Mouse (Mus musculus): ENCODE measurements at regions not wholly inside any gene's neighbourhood (a gene's known extent, or its start where the extent isn't known, plus 50 kb on each side); places are given as distances from the start of the nearest gene placed in this dataset.
"Not testable (repeated sequence)": the region's sequence is repeated elsewhere in the genome, so short reads cannot be mapped to it uniquely, and the experiment has no call there.

DNA sequence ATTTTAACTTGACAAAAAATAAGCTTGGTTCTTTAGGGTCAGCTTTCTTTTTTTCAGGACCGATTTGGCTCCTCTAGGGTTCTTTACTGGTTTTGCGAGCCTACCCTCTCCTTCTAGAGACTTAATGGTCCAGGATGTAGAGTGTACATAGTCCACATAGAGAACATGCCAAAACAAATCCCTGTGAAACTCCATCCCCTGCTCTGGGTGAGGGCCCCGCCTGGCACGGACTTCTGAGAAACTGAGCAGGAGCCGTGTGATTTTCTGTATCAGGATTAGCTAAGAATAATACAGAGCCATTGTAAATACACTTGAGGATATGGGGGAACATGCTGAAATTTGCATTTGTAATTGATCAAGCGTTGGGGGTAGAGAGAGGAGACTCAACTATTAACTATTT is 118.2 kb upstream of the Teddm2 start:
- no peak for DNase-seq

DNA sequence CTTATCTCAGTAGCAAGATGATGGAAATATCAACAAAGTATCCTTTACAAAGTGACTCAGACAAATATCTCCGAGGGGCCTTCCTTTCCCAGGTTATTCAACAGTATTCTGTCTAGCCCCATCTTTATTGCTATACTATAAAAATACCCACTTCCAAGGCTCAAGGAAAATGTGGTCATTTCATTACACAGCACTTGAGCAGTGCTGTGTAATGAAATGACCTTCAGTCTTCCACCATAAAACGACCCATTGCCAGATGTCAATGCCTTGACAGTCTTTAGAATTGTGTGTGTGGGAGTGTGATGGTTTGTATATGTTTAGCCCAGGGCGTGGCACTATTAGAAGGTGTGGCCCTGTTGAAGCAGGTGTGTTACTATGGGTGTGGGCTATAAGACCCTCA is 124.3 kb upstream of the Teddm2 start:
- no peak for DNase-seq

DNA sequence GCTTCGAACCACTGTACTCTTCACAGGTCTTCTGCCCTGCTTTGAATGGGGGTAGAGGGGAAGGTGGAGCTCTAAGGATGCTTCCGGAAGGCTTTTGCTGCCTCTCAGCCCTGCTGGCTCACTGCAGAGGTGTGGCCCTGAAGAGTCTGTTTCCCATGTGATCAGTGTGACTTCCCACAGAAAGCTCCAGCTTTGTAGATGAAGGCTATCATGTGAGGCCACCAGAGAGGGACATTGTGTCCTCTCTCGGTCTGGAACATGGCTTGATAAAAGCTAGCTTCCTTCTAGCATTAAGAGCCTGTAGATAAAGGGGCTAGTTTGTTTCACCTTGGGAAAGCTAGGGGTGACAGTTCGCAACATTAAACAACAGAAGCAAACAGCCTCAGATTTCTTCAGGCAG is 127.3 kb upstream of the Teddm2 start:
- no peak for DNase-seq

DNA sequence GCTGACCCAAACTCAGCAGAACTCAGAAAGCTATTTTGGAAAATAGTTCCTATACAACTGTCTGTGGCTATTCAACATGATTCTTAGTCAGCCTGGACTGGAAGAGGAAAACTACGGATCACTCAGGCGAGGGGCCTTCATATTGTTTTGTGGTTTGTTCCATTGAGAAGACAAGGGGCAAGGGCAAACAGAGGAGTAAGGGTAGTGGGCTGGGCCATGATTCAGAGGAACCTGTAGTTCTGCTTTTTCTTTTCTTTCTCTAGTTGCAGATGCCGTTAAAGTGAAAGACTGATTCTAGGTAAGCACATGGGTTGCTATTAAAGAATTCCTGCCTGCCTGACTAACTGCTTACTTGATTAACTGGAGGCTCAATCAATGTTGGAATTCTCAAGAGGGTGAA is 129.8 kb upstream of the Teddm2 start:
- no peak for DNase-seq

DNA sequence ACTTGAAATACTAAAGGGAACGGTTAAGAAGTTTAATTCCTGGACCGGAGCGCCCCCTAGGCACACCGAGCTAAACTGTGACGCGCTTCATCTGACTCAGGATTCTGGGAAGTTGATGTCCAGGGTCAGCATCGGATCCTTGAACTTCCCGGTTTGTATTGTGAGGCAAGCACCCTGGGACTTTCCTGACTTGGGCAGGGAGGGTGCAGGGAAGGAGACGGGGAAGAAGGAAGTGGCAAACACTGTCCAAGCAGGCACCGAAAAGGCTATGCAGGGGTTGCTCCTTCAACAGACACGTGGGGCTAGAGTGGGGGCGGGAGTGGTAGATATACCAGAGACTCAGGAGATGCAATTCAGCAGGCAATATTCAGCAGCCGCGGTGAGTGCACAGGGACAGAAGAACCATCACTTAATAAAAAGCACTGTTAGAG is 132.7 kb upstream of the Teddm2 start:
- peak; percentile 11 for DNase-seq

DNA sequence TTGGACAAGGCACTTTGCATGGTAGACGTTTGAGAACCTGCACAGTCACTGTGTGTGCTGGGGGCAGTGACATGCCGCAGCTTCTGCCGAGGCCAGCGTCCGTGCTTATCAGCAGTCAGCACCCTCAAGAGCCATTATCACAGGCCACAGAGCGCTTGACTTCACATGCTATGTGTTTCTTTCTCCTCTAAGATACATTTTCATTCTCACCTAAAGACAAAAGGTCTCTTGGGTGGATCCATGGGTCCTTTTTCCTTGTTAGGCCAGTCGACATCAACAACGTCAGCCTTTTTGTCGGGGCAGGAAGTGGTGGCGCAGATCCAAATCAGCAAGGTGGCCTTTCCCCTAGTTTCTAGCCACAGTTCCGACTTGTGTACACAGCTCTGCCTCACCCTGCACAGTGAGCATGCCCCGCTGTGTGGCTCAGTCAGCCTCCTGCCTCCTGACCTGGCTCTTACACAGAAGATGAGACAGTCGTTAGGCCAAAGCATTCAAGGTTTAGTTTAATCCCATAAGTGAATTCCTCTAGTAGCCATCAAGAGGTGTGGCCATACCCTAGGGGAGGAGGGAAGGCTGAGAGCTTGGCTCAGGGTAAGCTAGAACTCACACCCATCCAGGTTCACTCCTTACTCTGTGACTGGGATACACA is 134.1 kb upstream of the Teddm2 start:
- DNase-seq = no peak

DNA sequence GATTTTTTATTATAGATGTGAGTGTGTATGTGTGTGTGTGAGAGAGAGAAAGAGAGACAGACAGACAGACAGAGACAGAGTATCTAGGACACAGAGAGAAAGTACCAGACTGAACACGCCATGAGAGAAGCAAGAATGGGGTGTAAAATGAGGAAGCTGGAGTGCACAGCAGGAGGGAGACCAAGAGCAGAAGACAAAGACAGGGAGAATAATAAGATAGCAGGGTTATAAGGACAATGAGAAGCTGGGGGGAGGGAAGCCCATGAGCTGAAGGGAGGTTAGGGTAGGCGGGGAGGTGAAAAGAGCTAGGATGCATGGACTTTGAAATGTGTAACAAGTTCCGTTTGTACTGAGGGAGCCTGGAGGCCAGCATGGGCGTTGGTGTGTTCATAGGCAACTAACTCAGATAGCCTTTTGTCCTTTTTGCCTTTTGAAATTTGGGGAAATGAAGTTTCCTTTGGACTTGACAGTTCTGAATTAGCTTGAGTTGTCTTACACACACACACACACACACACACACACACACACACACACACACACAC is 136.8 kb upstream of the Teddm2 start:
- DNase-seq = no peak

DNA sequence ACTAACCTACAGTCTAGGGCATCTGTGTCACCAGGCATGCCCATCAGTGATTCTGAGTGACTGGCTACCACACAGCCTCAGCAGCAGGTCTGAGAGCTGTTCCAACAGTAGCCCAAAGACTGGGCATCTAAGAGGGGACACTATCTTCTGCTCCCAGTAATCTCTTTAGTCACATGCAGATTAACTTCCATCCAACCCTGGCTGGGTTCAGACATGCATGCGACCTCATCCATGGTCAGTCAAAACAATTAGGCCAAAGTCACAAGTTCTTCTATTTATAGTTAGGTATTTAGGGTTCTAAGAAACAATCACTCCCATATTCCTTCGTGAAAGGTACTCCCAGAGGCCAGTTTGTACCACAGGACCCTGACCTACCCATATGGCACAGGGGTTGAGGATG is 138.2 kb upstream of the Teddm2 start:
- DNase-seq = no peak

DNA sequence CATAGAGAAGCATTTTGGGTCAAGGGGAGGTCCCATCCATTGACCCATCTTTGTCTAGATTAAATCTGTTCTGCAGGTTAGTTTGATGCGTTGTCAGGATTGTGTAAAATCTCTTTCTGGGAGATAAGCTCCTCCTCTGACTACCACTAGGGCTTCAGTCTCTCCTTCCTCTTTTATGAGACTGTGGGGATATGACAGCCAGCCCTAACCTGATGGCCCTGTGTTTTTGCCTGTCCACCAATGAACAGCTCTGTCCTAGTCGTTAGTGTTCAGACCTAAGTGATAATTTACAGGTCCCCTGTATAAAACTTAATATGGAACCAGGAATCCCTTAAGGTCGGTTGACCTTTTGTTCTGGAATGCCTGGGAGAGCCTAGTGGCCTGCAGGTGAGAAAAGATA is 140.9 kb upstream of the Teddm2 start:
- DNase-seq = no peak

DNA sequence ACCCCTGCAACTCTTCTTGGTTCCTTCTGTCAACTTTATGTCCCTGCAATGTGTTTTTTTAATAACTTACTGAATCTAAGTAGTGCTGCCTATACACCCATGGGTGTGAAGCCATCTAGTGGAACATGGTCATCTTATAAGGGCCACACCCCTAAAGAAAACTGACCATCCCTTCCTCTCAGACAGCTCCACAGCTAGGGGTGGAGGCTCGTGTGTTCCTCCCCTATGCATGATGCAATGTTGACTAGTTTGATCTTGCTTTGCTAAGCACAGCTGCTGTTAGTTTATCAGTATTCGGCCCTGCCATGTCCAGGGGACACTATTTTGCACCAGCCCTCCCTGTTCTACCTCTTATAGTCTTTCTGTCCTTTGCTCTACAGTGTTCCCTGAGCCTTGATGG is 142.9 kb upstream of the Teddm2 start:
- no peak for DNase-seq

DNA sequence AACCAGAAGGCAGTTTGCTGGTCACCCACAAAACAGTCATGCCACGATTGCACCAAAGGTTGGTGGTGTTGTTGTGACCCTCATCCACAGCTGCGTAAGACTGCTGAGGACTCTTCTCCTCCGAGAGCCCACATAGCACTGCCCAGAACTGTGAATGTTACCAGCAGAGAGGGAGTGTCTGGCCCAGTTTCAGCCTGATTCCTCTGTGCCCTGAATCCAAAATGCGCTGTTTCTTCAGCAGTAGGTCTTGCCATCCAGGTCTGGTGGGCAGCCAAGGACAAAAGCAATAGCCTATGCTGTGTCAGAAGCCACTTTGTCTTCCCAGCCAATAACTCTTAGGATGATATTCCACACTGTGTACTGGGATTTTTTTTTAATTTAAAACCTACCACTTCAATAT is 144.7 kb upstream of the Teddm2 start:
- peak; percentile 10 for DNase-seq

DNA sequence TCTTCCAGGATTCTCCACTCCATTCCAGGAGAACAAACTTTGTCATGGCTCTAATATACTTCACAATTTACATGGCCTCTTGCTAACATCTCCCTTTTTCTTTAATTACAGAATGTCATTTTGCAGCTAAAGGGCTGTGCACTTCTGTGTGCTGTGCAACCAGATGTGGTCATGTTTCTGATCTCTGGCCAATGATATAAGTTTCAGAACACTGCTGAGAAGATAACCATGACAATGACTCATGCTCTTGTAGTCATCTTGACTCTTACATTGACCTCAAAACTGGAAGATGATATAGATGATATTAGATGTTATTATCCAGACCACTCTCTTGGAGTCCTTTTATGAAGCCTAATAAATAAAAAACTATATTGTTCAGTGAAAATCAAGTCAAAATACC is 145.9 kb upstream of the Teddm2 start:
- no peak for DNase-seq

DNA sequence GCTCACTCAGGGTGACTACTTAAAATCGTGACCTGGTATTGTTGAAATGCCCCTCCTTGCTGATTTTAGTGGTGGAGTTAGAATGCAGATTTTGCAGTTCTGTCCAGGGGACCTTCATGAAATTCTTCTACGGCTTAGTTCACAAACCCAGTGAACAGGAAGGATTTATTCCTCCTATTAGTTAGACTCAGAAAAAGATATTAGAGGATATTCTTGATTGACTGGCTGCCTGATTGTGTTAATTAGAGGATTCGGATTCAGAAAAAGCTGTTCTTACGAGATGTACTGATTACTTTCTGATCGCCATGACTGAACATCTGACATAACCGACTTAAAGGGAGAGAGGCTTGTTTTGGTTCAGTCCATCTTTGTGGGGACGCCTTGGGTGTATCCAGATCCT is 147.3 kb upstream of the Zfp648 start:
- DNase-seq = no peak

DNA sequence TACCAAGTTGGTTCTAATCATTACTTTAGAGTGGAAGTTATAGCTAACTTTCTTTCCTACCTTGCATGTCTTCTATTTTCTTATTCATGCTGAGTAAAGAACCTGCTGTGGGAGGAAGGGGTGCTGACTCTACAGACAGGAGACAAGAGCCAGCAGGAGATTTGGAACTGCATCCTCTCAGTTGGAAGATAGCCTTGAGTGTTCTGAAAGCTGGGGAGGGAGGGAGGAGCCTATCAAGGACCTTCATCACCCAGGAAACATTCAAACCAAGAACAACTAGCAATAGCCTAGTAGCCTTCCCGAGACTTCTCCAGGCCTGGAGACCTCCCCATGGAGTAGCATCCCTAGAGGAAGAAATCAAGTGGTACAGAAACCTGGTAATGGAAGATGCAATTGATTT is 146.1 kb upstream of the Zfp648 start:
- no peak for DNase-seq

DNA sequence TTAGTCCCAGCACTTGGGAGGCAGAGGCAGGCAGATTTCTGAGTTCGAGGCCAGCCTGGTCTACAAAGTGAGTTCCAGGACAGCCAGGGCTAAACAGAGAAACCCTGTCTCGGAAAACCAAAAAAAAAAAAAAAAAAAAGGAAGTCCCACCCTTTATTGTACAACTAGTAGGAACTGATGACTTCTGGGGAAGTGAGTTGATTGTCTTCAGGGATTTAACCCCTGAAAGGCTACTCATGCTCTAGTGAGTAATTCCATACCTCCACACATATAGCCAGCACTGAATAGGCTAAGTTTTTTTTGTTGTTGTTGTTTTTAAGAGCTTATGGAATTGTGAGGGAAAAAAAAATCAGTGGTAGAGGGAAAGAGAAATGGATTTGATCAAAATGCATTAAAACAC is 139.6 kb upstream of the Zfp648 start:
- not testable (repeated sequence) for DNase-seq

DNA sequence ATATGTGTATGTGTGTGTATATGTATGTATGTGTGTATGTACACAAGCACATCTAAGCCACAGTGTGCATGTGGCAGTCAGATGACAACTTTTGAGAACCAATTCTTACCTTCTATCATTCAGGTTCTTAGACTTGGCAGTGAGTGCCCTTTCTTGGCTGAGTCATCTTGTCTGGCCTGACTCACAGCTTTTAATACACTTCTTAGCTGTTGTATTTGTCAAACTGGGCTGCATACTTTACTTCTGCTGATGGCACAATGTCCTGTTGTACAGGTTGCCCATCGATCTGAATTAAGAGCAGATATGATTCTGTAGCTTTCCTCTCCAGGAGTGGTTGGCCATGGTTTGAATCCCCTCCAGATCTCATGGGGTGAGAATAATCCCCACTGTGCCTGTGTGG is 139.1 kb upstream of the Zfp648 start:
- DNase-seq = no peak

DNA sequence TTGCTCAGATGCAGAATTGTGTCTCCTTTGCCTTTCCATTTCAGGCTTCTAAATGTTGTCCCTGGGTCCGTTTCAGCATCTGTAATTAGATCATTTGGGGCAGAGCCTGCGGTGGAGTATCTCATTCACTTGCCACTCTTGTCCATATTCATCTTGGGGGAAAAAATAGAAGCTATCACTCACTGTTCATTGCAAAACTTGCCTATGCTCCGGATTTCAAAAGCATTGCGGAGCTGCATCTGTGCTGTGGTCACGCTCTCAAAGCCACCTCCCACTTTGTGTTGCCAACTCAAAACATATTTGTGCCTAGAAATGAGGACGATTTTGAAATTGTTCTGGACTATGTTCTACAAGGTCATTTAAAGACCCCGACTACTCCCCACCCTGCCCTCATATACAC is 138.3 kb upstream of the Zfp648 start:
- DNase-seq = no peak

DNA sequence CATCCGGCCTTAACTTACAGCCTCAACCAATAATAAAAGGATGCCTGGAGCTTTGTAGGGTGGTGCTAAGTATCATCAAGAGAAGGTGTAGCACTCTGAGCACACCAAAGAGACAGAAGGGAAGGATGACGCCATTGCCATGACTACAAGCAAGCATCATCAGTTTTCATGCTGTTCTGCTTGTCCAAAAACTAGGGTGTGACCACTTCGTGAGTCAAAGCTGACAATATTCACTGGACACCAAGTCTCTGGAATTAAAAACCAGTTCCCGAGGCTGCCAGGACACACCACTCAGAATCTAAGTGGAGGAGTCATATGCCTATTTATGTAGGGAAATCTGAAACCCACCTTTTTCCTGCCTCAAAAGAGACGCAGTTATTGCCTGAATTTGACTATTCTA is 136.4 kb upstream of the Zfp648 start:
- DNase-seq = no peak

DNA sequence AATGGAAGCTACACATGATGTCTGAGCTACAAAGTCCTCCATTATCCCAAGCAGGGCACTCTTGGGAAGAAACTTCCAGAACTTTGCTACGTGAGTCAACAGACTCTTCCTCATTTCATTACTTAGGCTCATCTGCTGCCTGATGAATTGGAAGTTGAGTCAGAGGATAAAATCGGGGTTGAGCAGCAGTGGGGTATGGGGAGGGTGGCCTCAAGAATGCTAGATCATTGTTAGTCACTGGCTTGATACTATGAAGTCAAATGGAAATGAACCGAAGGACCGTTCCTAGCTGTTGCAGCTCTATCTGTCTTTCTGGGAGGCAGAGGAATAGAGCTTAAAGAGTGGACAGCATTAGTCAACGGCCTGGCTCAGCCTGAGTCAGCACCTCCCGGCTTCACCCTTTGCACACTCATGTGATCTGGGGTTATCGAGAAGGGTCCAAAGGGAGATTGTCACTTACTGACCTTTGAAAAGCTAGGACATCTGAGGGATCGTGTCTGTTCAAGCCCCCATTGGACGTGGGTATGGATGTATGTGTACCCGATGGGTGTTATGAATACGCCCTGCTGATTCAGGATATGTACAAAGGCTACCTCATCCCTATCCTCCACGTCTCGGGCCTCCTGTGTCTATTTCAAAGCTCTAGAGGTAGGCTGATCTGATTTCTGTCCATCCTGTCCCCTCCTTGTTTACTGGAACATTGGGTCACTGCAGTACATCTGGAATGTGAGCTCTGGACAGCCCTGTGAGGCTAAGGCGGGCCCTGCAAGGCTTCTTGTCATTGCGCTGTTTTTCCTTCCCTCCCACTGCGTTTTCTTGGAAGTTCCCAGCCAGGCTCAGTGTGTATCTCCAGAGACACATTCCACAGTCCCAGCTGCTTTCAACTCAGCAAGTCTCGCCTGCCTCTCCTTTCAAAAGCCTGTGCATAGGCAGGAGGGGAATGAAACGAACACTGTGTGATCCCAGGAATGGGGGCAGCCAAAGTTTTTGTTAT is 135.4 kb upstream of the Zfp648 start:
- DNase-seq = no peak

DNA sequence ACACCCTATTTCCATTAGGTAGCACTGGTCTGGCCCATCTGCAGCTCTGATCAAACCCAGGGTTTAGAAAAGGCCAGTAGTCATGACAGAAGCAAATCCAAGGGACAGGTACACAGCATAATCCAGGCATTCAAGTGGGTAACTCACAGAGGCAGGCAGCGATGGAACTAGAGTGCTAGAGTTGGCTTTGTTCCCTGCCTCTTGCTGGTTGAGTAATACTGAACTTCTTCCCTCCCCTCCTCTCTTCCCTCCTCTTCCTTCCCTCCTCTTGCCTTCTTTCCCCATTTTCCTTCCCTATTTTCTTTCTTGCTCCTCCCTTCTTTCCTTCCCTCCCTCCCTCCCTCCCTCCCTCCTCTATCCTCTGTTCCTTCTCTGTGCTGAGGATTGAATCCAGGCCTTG is 133.1 kb upstream of the Zfp648 start:
- no peak for DNase-seq

DNA sequence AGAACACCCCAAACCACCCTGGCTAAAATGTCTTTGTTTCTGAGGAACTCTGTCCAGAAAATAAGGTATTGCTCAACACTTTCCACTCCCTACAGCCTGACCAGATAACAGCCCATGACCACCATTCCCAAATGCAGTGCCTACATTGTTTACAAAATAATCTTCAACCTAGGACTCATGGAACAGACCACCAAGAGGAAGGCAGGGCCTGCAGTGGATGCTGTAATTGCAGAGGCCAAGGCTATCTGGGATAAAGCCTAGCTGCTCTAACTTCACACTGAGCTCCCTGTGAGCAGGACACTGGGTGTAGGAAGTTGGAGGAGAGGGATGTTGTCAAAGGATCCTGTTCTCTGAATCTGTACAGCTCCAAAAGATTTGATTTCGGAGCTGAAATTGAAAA is 126.7 kb upstream of the Zfp648 start:
- no peak for DNase-seq

DNA sequence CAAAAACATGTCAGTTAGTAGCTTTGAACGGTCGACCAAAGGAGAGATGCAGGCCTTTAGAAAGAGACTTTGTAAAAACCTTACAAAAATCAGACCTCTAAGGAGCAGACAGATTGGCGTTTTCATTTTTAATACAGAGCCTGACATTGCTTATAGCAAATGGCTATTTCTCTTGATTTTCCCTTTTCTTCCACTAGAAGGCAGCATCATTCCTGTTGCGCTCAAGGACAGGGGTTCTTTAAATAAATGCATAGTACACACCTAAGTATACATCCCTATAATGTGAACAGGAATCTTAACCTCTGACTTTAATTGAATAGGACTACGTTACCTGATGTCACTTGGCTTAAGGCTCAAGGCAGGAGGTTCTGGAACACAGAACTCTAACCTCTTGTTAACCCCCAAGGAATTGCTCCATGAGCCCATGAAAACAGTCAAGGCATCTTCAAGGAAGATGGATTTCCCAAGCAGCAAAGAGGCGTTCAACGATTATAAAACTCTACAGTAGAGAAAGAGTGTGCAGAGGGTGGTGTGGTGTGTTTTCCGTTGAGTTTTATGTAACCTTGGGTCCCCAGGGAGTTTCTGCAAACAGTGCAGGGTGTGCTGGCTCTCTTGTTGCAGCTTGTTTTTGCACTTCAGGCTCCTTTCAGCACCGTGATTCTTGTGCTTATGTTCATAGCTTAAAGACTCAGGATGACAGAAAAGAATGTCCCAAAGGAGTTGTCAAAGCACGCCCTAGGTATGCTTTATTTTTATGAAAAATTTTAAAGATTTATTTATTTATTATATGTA is 124.1 kb upstream of the Zfp648 start:
- no peak for DNase-seq

Data from cerebellum, adult 11-12 months (tissue).